Mouse (Mus musculus) bone marrow, adult 2 months (tissue): ENCODE measurements around the gene Frmd5. TPM values are rescaled to one million over a fixed set of nuclear protein-coding genes. Genes with fewer than 3 reads are reported as not detected.
"Not testable (repeated sequence)": the region's sequence is repeated elsewhere in the genome, so short reads cannot be mapped to it uniquely, and the experiment has no call there.

Experiments
- H3K27ac ChIP-seq: fragments of 200-500 bp; 2 replicates; pipeline ENCODE4 v1.5.1; 2012; ENCODE audit warnings: low read depth, mild to moderate bottlenecking, control low read depth, inconsistent platforms, low read length; ENCODE audit not compliant: control insufficient read depth, poor library complexity, insufficient read depth
- H3K4me1 ChIP-seq: fragments of 200-500 bp; 2 replicates; pipeline ENCODE4 v1.6.1; 2011; ENCODE audit warnings: low read length; ENCODE audit not compliant: control insufficient read depth, insufficient read depth
- H3K4me3 ChIP-seq: fragments of 200-500 bp; replicated peaks from 2 replicates; pipeline ENCODE3; 2011; ENCODE audit warnings: mild to moderate bottlenecking, low read depth, low read length, control low read depth; ENCODE audit not compliant: control insufficient read depth
- CTCF ChIP-seq: fragments of 200-500 bp; IDR thresholded peaks from 2 replicates; pipeline ENCODE4 v1.5.1; 2011; ENCODE audit warnings: low read length, control low read depth; ENCODE audit not compliant: control insufficient read depth, insufficient read depth
- POLR2A ChIP-seq: fragments of 200-500 bp; IDR thresholded peaks from 2 replicates; pipeline ENCODE4 v1.6.1; 2011; ENCODE audit warnings: low read depth, mild to moderate bottlenecking, control low read depth, low read length, borderline replicate concordance; ENCODE audit not compliant: control insufficient read depth
- WGBS: fragments of 180-500 bp; shearing (Covaris S2); methylation state at CpG from one replicate; pipeline ENCODE4 v1.1.7; 2018; 5-methylcytosine and 5-hydroxymethylcytosine counted together
- polyA plus RNA-seq: library from polyadenylated mRNA; stranded (reverse); fragments of >200 nt; gene quantifications from 2 replicates; pipeline ENCODE4 v1.2.4, GENCODE M21; 2011; ENCODE audit warnings: low replicate concordance; ENCODE audit not compliant: missing spikeins, insufficient read depth, insufficient read length

Frmd5 gene
- polyA plus RNA-seq, 1 experiment: not detected

GRCm38 (mm10) chr2:121518106-121518505, 288.8 kb downstream of the Frmd5 start:
- WGBS: 91% methylated on average over 5 of the region's 5 CpGs
- TF ChIP-seq POLR2A (no peak), CTCF (no peak)
- no peak overlapping the region for H3K27ac ChIP-seq
- H3K4me3 ChIP-seq: no peak overlapping the region
- no peaks in the 10 kb centered on the region for H3K4me1 ChIP-seq

GRCm38 (mm10) chr2:121514211-121514610, 292.7 kb downstream of the Frmd5 start:
- 88% methylated on average over 4 of the region's 4 CpGs for WGBS
- H3K4me3 ChIP-seq: no peak overlapping the region
- H3K4me1 ChIP-seq: no peaks in the 10 kb centered on the region
- TF ChIP-seq POLR2A (no peak), CTCF (no peak)
- no peak overlapping the region for H3K27ac ChIP-seq

GRCm38 (mm10) chr2:121512991-121513765, 293.7 kb downstream of the Frmd5 start:
- H3K4me1 ChIP-seq, H3K4me3 ChIP-seq, H3K27ac ChIP-seq: not testable (repeated sequence)
- WGBS: 89% methylated on average over 5 of the region's 5 CpGs

DNA sequence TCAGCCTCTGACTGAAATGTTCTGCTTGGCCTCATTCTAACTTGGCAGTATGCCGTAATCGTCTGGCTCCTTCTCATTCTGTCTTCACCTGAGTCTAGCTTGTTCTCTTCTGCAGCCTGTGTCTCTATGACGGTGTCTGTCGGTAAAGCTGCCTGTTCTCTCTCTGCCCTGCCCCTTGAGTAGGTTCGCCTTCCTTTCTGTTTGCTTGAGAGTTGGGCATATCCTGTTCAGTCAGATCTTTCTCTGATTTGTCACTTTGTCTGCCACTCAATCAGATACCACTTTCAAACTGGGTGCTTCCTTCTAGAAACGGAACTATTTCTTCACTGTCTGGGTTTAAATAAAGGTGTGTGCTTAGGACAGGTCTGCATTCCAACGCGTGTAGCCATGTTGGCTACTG, 295.5 kb downstream of the Frmd5 start:
- TF ChIP-seq POLR2A (no peak), CTCF (no peak)
- WGBS: 85% methylated on average over 8 of the region's 8 CpGs
- no peak overlapping the region for H3K27ac ChIP-seq
- H3K4me1 ChIP-seq: no peaks in the 10 kb centered on the region; the same call in 1 of the 2 replicates
- no peak overlapping the region for H3K4me3 ChIP-seq

GRCm38 (mm10) chr2:121509584-121509983, 297.3 kb downstream of the Frmd5 start:
- no peaks in the 10 kb centered on the region; the same call in 1 of the 2 replicates for H3K4me1 ChIP-seq
- peak overlapping the region; percentile 48 for H3K4me3 ChIP-seq
- H3K27ac ChIP-seq: no peak overlapping the region
- no peak for TF ChIP-seq POLR2A
- TF ChIP-seq CTCF: no peak
- WGBS: 57% methylated on average over 16 of the region's 16 CpGs

DNA sequence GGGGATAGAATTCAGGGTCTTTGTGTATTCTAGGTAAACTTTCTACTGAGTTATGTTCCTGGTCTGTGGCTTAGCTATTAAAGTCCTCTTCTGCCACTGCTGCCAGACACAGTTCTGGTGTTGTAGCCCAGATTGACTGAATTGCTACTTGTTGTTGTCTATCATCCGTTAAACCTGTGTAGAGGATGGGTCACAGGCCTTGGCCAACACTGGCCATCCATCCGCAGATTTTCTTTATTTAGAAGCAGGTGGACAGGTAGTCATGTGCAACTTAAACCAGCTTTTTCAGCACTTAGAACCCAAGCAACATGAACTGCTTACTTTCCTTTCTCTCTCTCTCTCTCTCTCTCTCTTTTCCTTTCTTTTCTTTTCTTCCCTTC, 298.9 kb downstream of the Frmd5 start:
- Histone ChIP-seq H3K27ac (no peak overlapping the region), H3K4me3 (peak overlapping the region; percentile 2), H3K4me1 (no peaks in the 10 kb centered on the region; the same call in 1 of the 2 replicates)
- WGBS: 79% methylated on average over 2 of the region's 2 CpGs
- TF ChIP-seq POLR2A: no peak

DNA sequence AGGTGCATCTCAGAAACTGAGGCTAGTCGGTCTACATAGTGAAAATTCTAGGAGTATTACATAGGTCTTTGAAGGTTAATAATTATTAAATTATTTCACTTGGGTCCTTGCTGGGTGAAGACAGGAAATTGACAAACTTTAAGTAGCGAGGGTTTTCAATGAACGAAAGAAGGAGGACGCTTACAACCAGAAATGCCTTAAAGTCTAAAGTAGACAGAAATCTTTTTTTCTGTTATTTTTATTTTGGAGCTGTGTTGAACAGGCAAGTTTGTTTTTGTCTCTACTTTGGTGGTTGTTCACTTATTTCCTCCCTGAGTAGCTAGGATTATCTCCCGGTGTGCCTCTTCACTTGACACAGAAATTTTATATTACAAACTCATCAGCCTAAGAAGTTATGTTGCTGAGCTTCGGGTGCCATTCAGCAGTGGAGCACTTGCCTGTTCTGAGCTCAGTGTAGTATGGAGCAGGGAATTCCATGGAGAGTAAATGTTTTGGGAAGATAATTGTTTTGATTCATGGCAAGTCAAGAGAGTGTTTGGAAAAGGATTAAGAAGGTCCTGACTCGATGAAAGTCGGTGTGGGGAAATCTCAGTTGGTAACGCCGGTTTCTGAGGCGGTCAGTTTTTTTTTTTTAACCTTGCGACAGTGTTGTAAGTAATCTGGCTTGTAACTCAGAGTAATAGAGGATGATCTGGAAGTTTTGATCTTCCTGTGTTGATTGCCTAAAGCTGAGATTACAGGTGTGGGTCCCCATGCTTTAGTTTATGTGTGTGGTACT, 299.5 kb downstream of the Frmd5 start:
- TF ChIP-seq CTCF: no peak
- TF ChIP-seq POLR2A: no peak

DNA sequence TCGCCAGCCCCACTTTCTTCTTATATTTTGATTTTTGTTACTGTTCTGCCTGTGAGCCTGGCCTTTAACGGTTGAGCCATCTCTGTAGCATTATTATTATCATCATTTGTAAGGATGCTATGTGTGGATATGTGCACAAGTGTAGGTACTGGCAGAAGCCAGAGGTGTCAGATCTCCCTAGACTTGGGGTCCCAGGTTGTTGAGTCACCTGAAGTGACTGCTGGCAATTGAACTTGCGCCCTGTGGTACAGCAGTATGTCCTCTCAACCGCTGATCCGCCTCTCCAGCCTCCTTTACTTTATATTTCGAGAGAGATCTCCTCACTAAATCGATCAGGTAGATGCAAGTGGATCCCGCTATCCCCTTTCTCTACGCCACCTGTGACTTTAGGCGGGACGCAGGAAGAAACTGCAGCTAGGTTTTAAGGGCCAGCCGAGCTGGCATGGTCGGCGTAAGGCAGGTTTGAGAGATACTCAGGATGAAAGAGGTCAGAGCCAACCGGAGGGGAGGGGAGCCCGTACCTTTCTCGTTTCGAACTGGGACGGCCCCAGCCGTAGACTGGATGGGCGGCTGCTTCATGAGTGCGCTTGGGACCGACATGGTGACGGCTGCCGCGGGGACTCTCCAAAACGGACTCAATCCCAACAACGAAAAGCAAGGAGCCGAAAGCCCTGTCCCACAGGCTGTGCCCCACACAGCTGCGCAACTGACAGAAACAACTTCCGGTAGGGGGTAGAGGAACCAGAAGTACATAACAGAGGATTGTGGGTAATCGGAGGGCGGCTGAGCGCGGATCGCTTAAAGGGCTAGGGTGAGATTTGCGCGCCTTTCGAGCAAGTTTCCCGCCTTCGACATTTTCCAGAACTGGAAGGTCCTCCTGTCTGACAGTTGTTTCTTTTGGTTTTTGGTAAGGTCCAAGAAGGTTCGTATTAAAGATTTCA, 300.7 kb downstream of the Frmd5 start, which contains the start of the genes Mfap1a and Wdr76:
Mfap1a (minus strand) TSS at position 724 of the 941 bp plus-strand sequence.
Wdr76 (plus strand) TSS at position 782 of the 941 bp plus-strand sequence.
- peak within 1 kb of the TSS; percentile 70 for H3K4me3 ChIP-seq
- peak within 1 kb of the TSS; percentile 78 for H3K27ac ChIP-seq
- WGBS: 3% methylated on average over 42 of the region's 42 CpGs
- H3K4me1 ChIP-seq: not testable (repeated sequence)
- peak; percentile 73 for TF ChIP-seq POLR2A

More for the DNA sequence above, 299.5 kb downstream of the Frmd5 start:
- Histone ChIP-seq H3K27ac (no peak overlapping the region), H3K4me1 (no peaks in the 10 kb centered on the region; the same call in 1 of the 2 replicates), H3K4me3 (peak overlapping the region; percentile 70)
- 5% methylated on average over 12 of the region's 12 CpGs for WGBS

DNA sequence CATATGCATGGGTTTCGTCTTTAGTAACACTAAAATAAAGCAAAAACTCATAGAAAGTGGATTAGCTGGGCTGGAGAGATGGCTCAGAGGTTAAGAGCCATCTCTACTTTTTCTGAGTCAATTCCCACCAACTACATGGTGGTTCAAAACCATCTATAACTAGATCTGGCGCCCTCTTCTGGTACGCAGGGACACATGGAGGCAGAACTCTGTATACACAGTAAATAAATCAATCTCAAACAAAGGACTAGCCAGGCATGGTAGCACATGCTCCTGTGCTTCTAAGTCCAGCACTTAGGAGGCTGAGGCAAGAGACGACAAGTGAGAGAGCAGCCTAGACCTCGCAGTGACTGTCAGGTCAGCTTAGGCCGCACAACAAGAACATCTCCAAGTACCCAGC, 305.3 kb downstream of the Frmd5 start:
- not testable (repeated sequence) for H3K27ac ChIP-seq, H3K4me3 ChIP-seq, H3K4me1 ChIP-seq
- 73% methylated on average over 3 of the region's 6 CpGs for WGBS
